Mouse (Mus musculus): ENCODE data around the gene Myo1d. TPM values are rescaled to one million over a fixed set of nuclear protein-coding genes. Genes with fewer than 3 reads are reported as not detected.
A peak's percentile ranks its signal among the peaks of the same experiment; 100 is the strongest.

Gene Myo1d
- polyA plus RNA-seq, 1 experiment from 2014 or later: 21.6 TPM

DNA sequence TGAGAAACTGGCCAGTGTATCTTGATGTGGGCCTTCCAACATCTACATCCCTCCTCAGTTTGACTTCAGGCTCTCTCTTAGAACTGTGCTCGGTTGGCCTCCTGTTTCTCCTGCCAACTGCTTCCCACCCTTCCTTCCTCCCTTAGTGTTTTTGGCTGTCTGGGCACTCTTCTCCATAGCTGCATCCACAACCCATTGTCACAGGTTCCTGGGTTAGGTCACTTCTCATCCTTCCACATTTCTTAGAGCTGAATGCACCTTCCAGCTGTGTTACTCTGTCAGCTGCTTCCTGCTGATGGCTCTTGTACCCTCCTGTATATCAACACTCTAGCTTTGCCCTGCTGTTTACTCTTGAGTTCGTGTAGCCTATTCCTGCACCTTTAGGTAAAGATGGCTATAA is 64.7 kb downstream of the Myo1d start:
- ATAC-seq (ENCODE audit: low FRiP score, low TSS enrichment): no peak
- H3K4me2 ChIP-seq (replicated peaks; ENCODE audit: low read depth): no peak overlapping the region
- no peak for TF ChIP-seq EP300 (optimal IDR thresholded peaks at IDR 0.05)
- H3K4me3 ChIP-seq (ENCODE audit: low read depth, low read length): no peak overlapping the region
- H3K9ac ChIP-seq (ENCODE audit: low read length): no peak overlapping the region
- H3K27ac ChIP-seq (replicated peaks): 0 out of 2 replicates have a peak overlapping the region, but pooled peaks have one; percentile 30
- 59% methylated on average over 2 of the region's 2 CpGs for WGBS
- no peaks in the 10 kb centered on the region for H3K4me1 ChIP-seq (replicated peaks; ENCODE audit: control insufficient read depth, insufficient read depth)
- no peak for DNase-seq (ENCODE audit: low spot score)
- H3K27me3 ChIP-seq (ENCODE audit: control insufficient read depth, insufficient read depth, low read length): no peaks in the 10 kb centered on the region
- H3K9me3 ChIP-seq (ENCODE audit: control insufficient read depth, low read length): no peaks in the 10 kb centered on the region
- no peaks in the 10 kb centered on the region for H3K36me3 ChIP-seq (ENCODE audit: control insufficient read depth, insufficient read depth, low read length)

DNA sequence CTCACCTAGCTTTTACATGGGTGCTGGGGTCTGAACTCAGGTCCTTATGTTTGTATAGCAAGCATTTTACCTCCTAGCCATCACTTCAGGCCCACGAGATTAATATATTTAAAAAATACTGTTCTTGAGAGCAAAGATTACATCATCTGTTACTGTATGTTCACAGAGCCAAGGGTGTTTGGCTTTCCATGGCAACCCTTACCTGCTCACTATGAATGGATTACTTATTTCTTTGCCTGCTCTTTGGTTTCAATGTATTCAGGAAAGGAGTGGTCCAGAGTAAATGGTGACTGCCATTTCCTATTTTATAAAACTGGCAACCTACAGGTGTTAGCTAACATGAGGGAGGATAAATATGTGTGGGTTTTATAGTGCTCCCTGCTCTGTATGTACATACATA is 66.1 kb downstream of the Myo1d start:
- WGBS: 35% methylated on average over 1 of the region's 1 CpGs
- peak; percentile 29 for DNase-seq (ENCODE audit: low spot score)
- Histone ChIP-seq H3K9ac (ENCODE audit: low read length) (no peak overlapping the region), H3K27ac (replicated peaks) (no peak overlapping the region; the same call in 1 of the 2 replicates), H3K9me3 (ENCODE audit: control insufficient read depth, low read length) (no peaks in the 10 kb centered on the region), H3K36me3 (ENCODE audit: control insufficient read depth, insufficient read depth, low read length) (no peaks in the 10 kb centered on the region), H3K4me2 (replicated peaks; ENCODE audit: low read depth) (no peak overlapping the region), H3K4me3 (ENCODE audit: low read depth, low read length) (no peak overlapping the region), H3K4me1 (replicated peaks; ENCODE audit: control insufficient read depth, insufficient read depth) (no peaks in the 10 kb centered on the region), H3K27me3 (ENCODE audit: control insufficient read depth, insufficient read depth, low read length) (no peaks in the 10 kb centered on the region)
- ATAC-seq (ENCODE audit: low FRiP score, low TSS enrichment): peak; percentile 91
- TF ChIP-seq CTCF (IDR thresholded peaks at IDR 0.05; ENCODE audit: low read depth) (no peak), EP300 (optimal IDR thresholded peaks at IDR 0.05) (no peak)

DNA sequence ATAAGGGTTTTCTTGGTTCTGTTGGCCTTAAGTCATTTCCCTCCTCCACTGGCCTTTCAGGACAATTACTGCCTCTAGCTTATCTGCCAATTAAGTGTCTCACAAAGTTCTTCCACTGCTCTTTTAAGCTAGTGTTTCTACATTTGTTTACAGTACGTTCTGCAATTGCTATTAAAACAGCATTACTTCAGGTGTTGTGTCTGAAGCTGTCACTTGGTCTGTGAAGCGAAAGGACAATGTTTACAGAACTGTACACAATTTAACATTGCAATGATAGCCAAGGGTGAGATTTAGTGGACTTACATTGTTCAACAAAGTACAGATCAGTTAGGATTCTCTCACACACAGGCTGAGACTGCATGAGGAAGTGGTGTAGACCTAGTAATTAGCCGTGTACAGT is 67.6 kb downstream of the Myo1d start:
- ATAC-seq (ENCODE audit: low FRiP score, low TSS enrichment) (no peak), DNase-seq (ENCODE audit: low spot score) (no peak)
- WGBS: 32% methylated on average over 3 of the region's 3 CpGs
- H3K4me1 ChIP-seq (replicated peaks; ENCODE audit: control insufficient read depth, insufficient read depth): no peaks in the 10 kb centered on the region
- H3K27me3 ChIP-seq (ENCODE audit: control insufficient read depth, insufficient read depth, low read length): no peaks in the 10 kb centered on the region
- no peak overlapping the region for H3K27ac ChIP-seq (replicated peaks)
- H3K4me2 ChIP-seq (replicated peaks; ENCODE audit: low read depth): no peak overlapping the region
- H3K9me3 ChIP-seq (ENCODE audit: control insufficient read depth, low read length): no peaks in the 10 kb centered on the region
- TF ChIP-seq EP300 (optimal IDR thresholded peaks at IDR 0.05) (no peak), CTCF (IDR thresholded peaks at IDR 0.05; ENCODE audit: low read depth) (no peak)
- H3K9ac ChIP-seq (ENCODE audit: low read length): no peak overlapping the region
- H3K4me3 ChIP-seq (ENCODE audit: low read depth, low read length): no peak overlapping the region
- H3K36me3 ChIP-seq (ENCODE audit: control insufficient read depth, insufficient read depth, low read length): no peaks in the 10 kb centered on the region

DNA sequence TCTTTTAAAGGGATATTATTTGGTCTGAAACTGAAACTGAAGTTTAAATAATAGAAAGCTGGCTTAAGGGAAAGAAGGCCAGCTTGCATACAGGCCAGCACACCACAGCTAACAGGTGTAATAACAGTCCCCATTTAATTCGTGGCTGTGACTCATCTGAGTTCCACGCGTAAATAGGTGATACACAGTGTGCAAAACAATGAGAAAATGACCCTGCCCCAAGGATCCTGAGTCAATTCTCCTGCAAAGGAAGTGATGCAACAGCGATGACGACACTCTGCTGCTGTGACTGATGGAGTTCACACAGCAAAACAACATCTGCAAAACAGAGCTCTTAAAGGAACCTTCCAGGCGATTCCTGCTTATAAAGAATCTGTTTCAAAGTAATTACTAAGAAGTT is 68.5 kb downstream of the Myo1d start:
- H3K4me3 ChIP-seq (ENCODE audit: low read depth, low read length): no peak overlapping the region
- H3K9me3 ChIP-seq (ENCODE audit: control insufficient read depth, low read length): no peaks in the 10 kb centered on the region
- no peaks in the 10 kb centered on the region for H3K4me1 ChIP-seq (replicated peaks; ENCODE audit: control insufficient read depth, insufficient read depth)
- no peak overlapping the region for H3K9ac ChIP-seq (ENCODE audit: low read length)
- no peaks in the 10 kb centered on the region for H3K27me3 ChIP-seq (ENCODE audit: control insufficient read depth, insufficient read depth, low read length)
- H3K4me2 ChIP-seq (replicated peaks; ENCODE audit: low read depth): no peak overlapping the region
- H3K27ac ChIP-seq (replicated peaks): no peak overlapping the region
- ATAC-seq (ENCODE audit: low FRiP score, low TSS enrichment): peak; percentile 21; the same call in 1 of the 2 replicates
- no peaks in the 10 kb centered on the region for H3K36me3 ChIP-seq (ENCODE audit: control insufficient read depth, insufficient read depth, low read length)
- 48% methylated on average over 6 of the region's 6 CpGs for WGBS
- no peak for TF ChIP-seq CTCF (IDR thresholded peaks at IDR 0.05; ENCODE audit: low read depth)
- TF ChIP-seq EP300 (optimal IDR thresholded peaks at IDR 0.05): no peak
- peak; percentile 34 for DNase-seq (ENCODE audit: low spot score)

DNA sequence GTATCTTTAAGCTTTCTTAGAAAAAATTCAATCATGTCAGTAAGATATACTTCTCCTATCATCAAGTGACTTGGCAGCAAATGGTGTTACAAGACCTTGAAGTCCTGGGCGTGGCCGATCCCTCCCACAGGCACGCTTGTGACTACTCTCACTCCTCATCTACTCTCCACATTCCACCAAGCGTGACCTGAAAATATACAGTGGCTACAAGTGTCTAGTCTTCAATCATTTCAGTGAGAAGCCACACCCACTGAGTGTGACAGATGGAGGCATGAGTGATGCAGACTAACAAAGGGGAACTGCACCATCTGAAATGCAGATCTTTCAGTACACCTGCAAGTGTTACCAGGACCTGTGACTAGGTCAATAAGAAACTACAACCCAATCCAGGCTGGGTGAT is 79.2 kb downstream of the Myo1d start:
- DNase-seq (ENCODE audit: low spot score) (peak; percentile 24), ATAC-seq (ENCODE audit: low FRiP score, low TSS enrichment) (0 out of 2 replicates have a peak, but pooled peaks have one; percentile 15)
- Histone ChIP-seq H3K9me3 (ENCODE audit: control insufficient read depth, low read length) (no peaks in the 10 kb centered on the region), H3K27ac (replicated peaks) (no peak overlapping the region), H3K27me3 (ENCODE audit: control insufficient read depth, insufficient read depth, low read length) (no peaks in the 10 kb centered on the region), H3K4me2 (replicated peaks; ENCODE audit: low read depth) (no peak overlapping the region), H3K9ac (ENCODE audit: low read length) (no peak overlapping the region), H3K4me3 (ENCODE audit: low read depth, low read length) (no peak overlapping the region), H3K4me1 (replicated peaks; ENCODE audit: control insufficient read depth, insufficient read depth) (no peaks in the 10 kb centered on the region), H3K36me3 (ENCODE audit: control insufficient read depth, insufficient read depth, low read length) (no peaks in the 10 kb centered on the region)
- 62% methylated on average over 4 of the region's 4 CpGs for whole genome bisulfite sequencing
- no peak for TF ChIP-seq CTCF (IDR thresholded peaks at IDR 0.05; ENCODE audit: low read depth)
- no peak for TF ChIP-seq EP300 (optimal IDR thresholded peaks at IDR 0.05)

DNA sequence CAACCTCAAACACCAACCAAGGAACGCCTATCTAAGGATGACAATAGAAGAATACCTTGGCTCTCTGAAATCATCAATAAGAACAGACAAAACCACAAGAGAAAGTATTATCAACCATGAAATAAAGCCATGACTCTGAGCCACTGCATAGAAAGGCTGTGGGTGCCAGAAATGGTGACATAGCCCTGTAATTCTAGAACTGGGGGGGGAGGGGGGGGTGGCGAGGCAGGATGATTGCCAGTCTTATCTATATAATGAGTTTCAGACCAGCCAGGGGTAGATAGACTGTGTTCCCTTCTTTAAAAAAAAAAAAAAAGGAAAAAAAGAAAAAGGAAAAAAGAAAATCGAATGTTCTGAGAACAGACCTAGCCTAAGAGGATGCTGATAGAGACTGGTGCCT is 81.1 kb downstream of the Myo1d start:
- 64% methylated on average over 3 of the region's 3 CpGs for WGBS
- Histone ChIP-seq H3K9ac (ENCODE audit: low read length) (no peak overlapping the region), H3K4me2 (replicated peaks; ENCODE audit: low read depth) (no peak overlapping the region), H3K4me3 (ENCODE audit: low read depth, low read length) (no peak overlapping the region), H3K27ac (replicated peaks) (no peak overlapping the region), H3K36me3 (ENCODE audit: control insufficient read depth, insufficient read depth, low read length) (no peaks in the 10 kb centered on the region), H3K4me1 (replicated peaks; ENCODE audit: control insufficient read depth, insufficient read depth) (no peaks in the 10 kb centered on the region), H3K9me3 (ENCODE audit: control insufficient read depth, low read length) (no peaks in the 10 kb centered on the region), H3K27me3 (ENCODE audit: control insufficient read depth, insufficient read depth, low read length) (no peaks in the 10 kb centered on the region)
- TF ChIP-seq CTCF (IDR thresholded peaks at IDR 0.05; ENCODE audit: low read depth): no peak
- no peak for TF ChIP-seq EP300 (optimal IDR thresholded peaks at IDR 0.05)
- no peak for DNase-seq (ENCODE audit: low spot score)
- ATAC-seq (ENCODE audit: low FRiP score, low TSS enrichment): no peak
